ENCODE assay signal across 16 mouse cellular contexts in genomic region chr6:50535346-50535745, GRCm38 (mm10).
"Had no signal": no experiment of that assay in that cellular context is flagged by ENCODE, and none has a peak within 500 bp of the region (broad histone marks: within the 10 kb centered on the region; RNA-seq: fewer than 3 reads in every experiment).

No protein-coding gene starts in this region.

- H3K4me3 ChIP-seq: lung, embryonic 15.5 days; megakaryocyte, embryonic 14.5 days; midbrain, embryonic 13.5 days; midbrain, embryonic 15.5 days; neural tube, embryonic 12.5 days; stomach, embryonic 15.5 days had no signal

- H3K9ac ChIP-seq: lung, embryonic 15.5 days; midbrain, embryonic 13.5 days; midbrain, embryonic 15.5 days; neural tube, embryonic 12.5 days; stomach, embryonic 15.5 days had no signal

- H3K9me3 ChIP-seq: lung, embryonic 15.5 days; midbrain, embryonic 13.5 days; midbrain, embryonic 15.5 days; neural tube, embryonic 12.5 days; stomach, embryonic 15.5 days had no signal

- H3K27ac ChIP-seq: lung, embryonic 15.5 days; macrophage; midbrain, embryonic 13.5 days; midbrain, embryonic 15.5 days; neural tube, embryonic 12.5 days; stomach, embryonic 15.5 days; stomach, postnatal 0 days had no signal

- DNase-seq: lung, postnatal 14 days; lung, postnatal 36 days; right cerebral cortex, postnatal 14 days; thymus, adult 2 months; thymus, postnatal 25 days; thymus, postnatal 4 days had no signal

- ATAC-seq: lung, postnatal 0 days; midbrain, embryonic 13.5 days had no signal

- H3K27me3 ChIP-seq: lung, embryonic 15.5 days; midbrain, embryonic 15.5 days; neural tube, embryonic 12.5 days; stomach, embryonic 15.5 days had no signal

- H3K36me3 ChIP-seq: lung, embryonic 15.5 days; midbrain, embryonic 13.5 days; midbrain, embryonic 15.5 days; neural tube, embryonic 12.5 days; stomach, embryonic 15.5 days had no signal

- H3K4me2 ChIP-seq: lung, embryonic 15.5 days; midbrain, embryonic 11.5 days; midbrain, embryonic 13.5 days; midbrain, embryonic 15.5 days; neural tube, embryonic 12.5 days; stomach, embryonic 15.5 days had no signal

- H3K4me1 ChIP-seq: lung, embryonic 15.5 days; midbrain, embryonic 13.5 days; midbrain, embryonic 15.5 days; neural tube, embryonic 12.5 days; stomach, embryonic 15.5 days had no signal
